Mouse (Mus musculus) T-helper 1 cell (primary cell): Measurements from ENCODE around the gene Gm8882.
"Not testable (repeated sequence)": the region's sequence is repeated elsewhere in the genome, so short reads cannot be mapped to it uniquely, and the experiment has no call there.

Experiments used
- in situ Hi-C: fragments of 300-600 bp; cut with MboI, MseI; formaldehyde crosslinking; loops from one replicate; pipeline ENCODE4 v1.15.1; 2025; ENCODE audit warnings: high pct_unique_total_duplicates

Gene Gm8882

GRCm38 (mm10) chr6:132364034-132364433 is at the start of gene Gm8882:
Gene Gm8882 (minus strand): TSS chr6:132364134.
- in situ Hi-C loops, result not testable (repeated sequence)

- in situ Hi-C loops, result not testable (repeated sequence)
These were observed 49.3 kb downstream of the Gm8882 start, which contains the start of gene Prpmp5 for GRCm38 (mm10) chr6:132314657-132315056. Gene Prpmp5 (minus strand): TSS chr6:132314757.
